Comparison of ENCODE assay signal across 13 mouse cellular contexts in the genomic region with DNA sequence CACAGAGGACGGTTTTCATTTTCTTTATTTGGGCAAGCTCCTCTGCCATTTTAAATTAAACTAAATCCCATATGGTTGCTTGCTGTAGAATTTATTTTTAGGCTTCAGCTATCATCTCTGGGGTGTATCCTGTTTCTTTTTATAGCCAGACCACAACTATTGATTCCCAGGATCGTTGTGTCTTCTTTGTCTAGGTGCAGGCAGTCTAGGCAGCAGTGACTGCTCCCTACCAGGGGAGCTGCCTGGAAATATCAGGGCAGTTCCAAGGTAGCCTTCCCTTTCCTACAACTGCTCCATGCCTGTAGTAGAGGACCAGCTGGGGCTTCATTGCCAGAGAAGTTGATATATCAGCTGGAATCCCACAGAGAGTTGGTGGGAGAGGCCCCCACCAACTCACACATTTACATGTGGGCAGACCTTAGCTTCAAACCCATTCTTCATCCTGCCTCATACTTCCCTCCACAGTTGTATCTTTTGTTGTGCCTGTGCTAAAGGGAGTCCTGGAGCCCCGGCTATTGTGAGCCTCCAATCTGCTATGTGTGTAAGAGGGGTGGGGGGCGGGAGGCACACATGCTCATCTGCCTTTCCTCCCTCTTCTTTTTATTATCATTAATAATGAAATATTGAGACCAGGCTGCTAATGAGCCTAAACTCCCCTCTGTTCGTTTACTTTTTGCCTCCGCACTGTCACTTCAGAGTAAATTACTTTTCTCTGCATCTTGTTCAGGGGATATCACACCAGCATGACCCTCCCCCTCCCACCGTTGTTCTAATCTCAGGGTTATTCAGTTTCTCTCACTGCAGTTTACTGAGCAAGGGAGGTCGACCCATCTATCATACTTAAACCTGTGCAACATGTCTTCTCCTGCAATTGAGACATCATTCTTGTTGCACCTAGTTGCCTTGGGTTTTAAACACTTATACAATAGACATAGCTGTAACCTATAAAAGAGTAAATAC.
DNase-seq lines count a peak whose midpoint lies in the region; ATAC-seq and TF ChIP-seq lines count a peak whose summit lies in the region.
"Had no signal": no experiment of that assay in that cellular context is flagged by ENCODE, and none has a peak within 500 bp of the region (broad histone marks: within the 10 kb centered on the region; RNA-seq: fewer than 3 reads in every experiment).

No protein-coding gene starts in this region.

- no peak overlapping the region for H3K9ac ChIP-seq in midbrain, embryonic 12.5 days (replicated peaks)
- no peak overlapping the region for H3K9ac ChIP-seq in midbrain, postnatal 0 days (replicated peaks; ENCODE audit: low read length, poor library complexity, severe bottlenecking)
- no peak overlapping the region for H3K9ac ChIP-seq in forebrain, embryonic 13.5 days
- H3K9ac ChIP-seq in hindbrain, embryonic 15.5 days: no peak overlapping the region
- H3K9ac ChIP-seq: intestine, embryonic 15.5 days had no signal

- 48% methylated on average over 8 of the region's 8 CpGs for WGBS in midbrain, embryonic 12.5 days
- 46% methylated on average over 8 of the region's 8 CpGs for WGBS in midbrain, postnatal 0 days
- WGBS in forebrain, embryonic 13.5 days: 35% methylated on average over 8 of the region's 8 CpGs
- 25% methylated on average over 8 of the region's 8 CpGs for WGBS in hindbrain, embryonic 15.5 days

- H3K4me1 ChIP-seq in midbrain, embryonic 12.5 days: peaks cover 11% of the 10 kb centered on the region
- no peaks in the 10 kb centered on the region for H3K4me1 ChIP-seq in midbrain, postnatal 0 days (ENCODE audit: insufficient read depth, low read length)
- H3K4me1 ChIP-seq in forebrain, embryonic 13.5 days: peaks cover 15% of the 10 kb centered on the region
- peaks cover 14% of the 10 kb centered on the region for H3K4me1 ChIP-seq in hindbrain, embryonic 15.5 days (replicated peaks)
- H3K4me1 ChIP-seq: intestine, embryonic 15.5 days had no signal

- peak overlapping the region; percentile 3; the same call in 1 of the 2 replicates for H3K27ac ChIP-seq in midbrain, embryonic 12.5 days (replicated peaks)
- H3K27ac ChIP-seq in midbrain, postnatal 0 days (ENCODE audit: low read depth, low read length): no peak overlapping the region
- peak overlapping the region; percentile 17 for H3K27ac ChIP-seq in forebrain, embryonic 13.5 days
- no peak overlapping the region for H3K27ac ChIP-seq in hindbrain, embryonic 15.5 days (replicated peaks)
- H3K27ac ChIP-seq: intestine, embryonic 15.5 days had no signal

- H3K9me3 ChIP-seq in midbrain, embryonic 12.5 days: no peaks in the 10 kb centered on the region
- no peaks in the 10 kb centered on the region for H3K9me3 ChIP-seq in midbrain, postnatal 0 days (ENCODE audit: low read length)
- H3K9me3 ChIP-seq in forebrain, embryonic 13.5 days (replicated peaks): no peaks in the 10 kb centered on the region
- no peaks in the 10 kb centered on the region for H3K9me3 ChIP-seq in hindbrain, embryonic 15.5 days
- H3K9me3 ChIP-seq: intestine, embryonic 15.5 days had no signal

- no peak for TF ChIP-seq CTCF in midbrain, postnatal 0 days (IDR thresholded peaks at IDR 0.05)

- no peak overlapping the region for H3K4me3 ChIP-seq in midbrain, embryonic 12.5 days
- no peak overlapping the region for H3K4me3 ChIP-seq in midbrain, postnatal 0 days (ENCODE audit: low read depth, low read length)
- no peak overlapping the region for H3K4me3 ChIP-seq in forebrain, embryonic 13.5 days
- H3K4me3 ChIP-seq in hindbrain, embryonic 15.5 days: no peak overlapping the region
- H3K4me3 ChIP-seq: intestine, embryonic 15.5 days had no signal

- H3K36me3 ChIP-seq in midbrain, embryonic 12.5 days: no peaks in the 10 kb centered on the region
- H3K36me3 ChIP-seq in midbrain, postnatal 0 days (ENCODE audit: insufficient read depth, low read length): no peaks in the 10 kb centered on the region
- H3K36me3 ChIP-seq in forebrain, embryonic 13.5 days (ENCODE audit: poor library complexity, severe bottlenecking): no peaks in the 10 kb centered on the region
- no peaks in the 10 kb centered on the region for H3K36me3 ChIP-seq in hindbrain, embryonic 15.5 days
- H3K36me3 ChIP-seq: intestine, embryonic 15.5 days had no signal

- DNase-seq in midbrain, postnatal 0 days (ENCODE audit: low spot score): no peak
- no peak for DNase-seq in thymus, postnatal 36 days
- no peak for DNase-seq in spleen, postnatal 10 days (ENCODE audit: low spot score in 2 of 2)
- DNase-seq: cerebellum, adult 18-20 months; heart, postnatal 10 days; kidney, postnatal 10 days; lung, postnatal 36 days had no signal

- peak; percentile 44; the same call in 1 of the 2 replicates for ATAC-seq in midbrain, embryonic 12.5 days (ENCODE audit: low FRiP score, low read depth)
- no peak for ATAC-seq in midbrain, postnatal 0 days (ENCODE audit: low FRiP score)
- no peak for ATAC-seq in forebrain, embryonic 13.5 days
- ATAC-seq in hindbrain, embryonic 15.5 days (ENCODE audit: low FRiP score, low read depth): peak; percentile 65; the same call in 1 of the 2 replicates
- ATAC-seq in megakaryocyte-erythroid progenitor cell, adult 5-6 weeks (replicated peaks; ENCODE audit: low FRiP score, low TSS enrichment, poor library complexity, severe bottlenecking): no peak
- ATAC-seq: CD4-positive, CD25-positive, alpha-beta regulatory T cell, adult 4 months; intestine, embryonic 15.5 days had no signal

- peaks cover 9% of the 10 kb centered on the region for H3K27me3 ChIP-seq in midbrain, embryonic 12.5 days
- no peaks in the 10 kb centered on the region for H3K27me3 ChIP-seq in midbrain, postnatal 0 days (ENCODE audit: insufficient read depth, low read length)
- no peaks in the 10 kb centered on the region for H3K27me3 ChIP-seq in forebrain, embryonic 13.5 days
- H3K27me3 ChIP-seq in hindbrain, embryonic 15.5 days: no peaks in the 10 kb centered on the region
- H3K27me3 ChIP-seq: intestine, embryonic 15.5 days had no signal

- no peak overlapping the region for H3K4me2 ChIP-seq in midbrain, embryonic 12.5 days (replicated peaks)
- no peak overlapping the region for H3K4me2 ChIP-seq in midbrain, postnatal 0 days (ENCODE audit: low read depth, low read length, poor library complexity, severe bottlenecking)
- H3K4me2 ChIP-seq in forebrain, embryonic 13.5 days: no peak overlapping the region
- H3K4me2 ChIP-seq in hindbrain, embryonic 15.5 days: no peak overlapping the region
- H3K4me2 ChIP-seq: intestine, embryonic 15.5 days had no signal

Comparison
In these comparisons a context has a peak if more than half of its experiments do, and no peak if none do; other contexts are left out.
1. ATAC-seq: peak in midbrain, embryonic 12.5 days (single experiment) and hindbrain, embryonic 15.5 days (single experiment); none in midbrain, postnatal 0 days (single experiment), forebrain, embryonic 13.5 days (single experiment) and megakaryocyte-erythroid progenitor cell, adult 5-6 weeks (single experiment).
2. H3K27ac ChIP-seq: peak in midbrain, embryonic 12.5 days (single experiment) and forebrain, embryonic 13.5 days (single experiment); none in midbrain, postnatal 0 days (single experiment) and hindbrain, embryonic 15.5 days (single experiment).